Mouse (Mus musculus) MEL (cell line): ENCODE measurements around the gene Plekhm3. TPM values are rescaled to one million over a fixed set of nuclear protein-coding genes. Genes with fewer than 3 reads are reported as not detected.

ENCODE experiments used
- DNase-seq: peaks from one replicate; pipeline ENCODE4 v3.0.0; 2011; ENCODE audit warnings: low read depth, low spot score
- H3K27ac ChIP-seq: 2 replicates; pipeline ENCODE4 v1.5.1; 2012; ENCODE audit warnings: low read depth, mild to moderate bottlenecking, control low read depth, low read length, moderate library complexity; ENCODE audit not compliant: control insufficient read depth
- H3K27me3 ChIP-seq, 2 experiments: fragments of 150-350 bp in 1 of 2; sonication (generic) in 1 of 2; 2 replicates each; pipeline ENCODE4 v1.6.1; 2012; ENCODE audit warnings: low read length in 2 of 2, mild to moderate bottlenecking in 2 of 2, improper control_type of control experiment in 1 of 2, moderate library complexity in 1 of 2; ENCODE audit not compliant: insufficient read depth in 2 of 2, control insufficient read depth in 1 of 2
- H3K36me3 ChIP-seq, 2 experiments: 2 replicates each; pipeline ENCODE4 v1.6.1; 2012 to 2014; ENCODE audit warnings: low read length in 2 of 2, improper control_type of control experiment in 1 of 2, inconsistent platforms in 1 of 2, mild to moderate bottlenecking in 1 of 2; ENCODE audit not compliant: insufficient read depth in 2 of 2, control insufficient read depth in 1 of 2
- H3K4me1 ChIP-seq, 2 experiments: fragments of 150-350 bp in 1 of 2; sonication (generic) in 1 of 2; 2 replicates each; pipeline ENCODE4 v1.6.1; 2012; ENCODE audit warnings: low read length in 2 of 2, improper control_type of control experiment in 1 of 2, mild to moderate bottlenecking in 1 of 2; ENCODE audit not compliant: insufficient read depth in 2 of 2, control insufficient read depth in 1 of 2
- H3K4me3 ChIP-seq, 2 experiments: fragments of 150-350 bp in 1 of 2; sonication (generic) in 1 of 2; 2 replicates each; pipeline ENCODE4 v1.5.1; 2012; ENCODE audit warnings: low read depth in 2 of 2, low read length in 2 of 2, mild to moderate bottlenecking in 2 of 2, moderate library complexity in 2 of 2, control low read depth in 1 of 2, improper control_type of control experiment in 1 of 2; ENCODE audit not compliant: control insufficient read depth in 1 of 2, insufficient read depth in 1 of 2
- H3K79me2 ChIP-seq: 2 replicates; pipeline ENCODE4 v1.6.1; 2012; ENCODE audit warnings: mild to moderate bottlenecking, low read length, moderate library complexity; ENCODE audit not compliant: control insufficient read depth, poor library complexity, insufficient read depth
- H3K9ac ChIP-seq: 2 replicates; pipeline ENCODE4 v1.6.1; 2012; ENCODE audit warnings: low read depth, mild to moderate bottlenecking, control low read depth, low read length, moderate library complexity; ENCODE audit not compliant: control insufficient read depth, poor library complexity, severe bottlenecking
- H3K9me3 ChIP-seq: fragments of 150-350 bp; sonication (generic); replicated peaks from 2 replicates; pipeline ENCODE4 v1.6.1; 2012; ENCODE audit warnings: mild to moderate bottlenecking, low read length, improper control_type of control experiment, moderate library complexity; ENCODE audit not compliant: insufficient read depth
- CHD1 ChIP-seq: IDR thresholded peaks from 2 replicates; pipeline ENCODE4 v1.6.1; 2012; ENCODE audit warnings: low read depth, mild to moderate bottlenecking, inconsistent platforms, low read length, improper control_type of control experiment
- ELF1 ChIP-seq: IDR thresholded peaks from 2 replicates; pipeline ENCODE4 v1.6.1; 2014; ENCODE audit warnings: low read depth, mild to moderate bottlenecking, inconsistent platforms, low read length, improper control_type of control experiment, moderate library complexity
- EP300 ChIP-seq, 2 experiments: IDR thresholded peaks; 2 replicates each; pipeline ENCODE4 v1.6.1; 2011; ENCODE audit warnings: improper control_type of control experiment in 2 of 2, low read length in 2 of 2, low read depth in 1 of 2, mild to moderate bottlenecking in 1 of 2
- GATA1 ChIP-seq: IDR thresholded peaks from 2 replicates; pipeline ENCODE4 v1.6.1; 2011; ENCODE audit warnings: low read depth, low read length, improper control_type of control experiment
- MAX ChIP-seq: IDR thresholded peaks from 2 replicates; pipeline ENCODE4 v1.6.1; 2011; ENCODE audit warnings: low read length, improper control_type of control experiment
- MEF2A ChIP-seq: IDR thresholded peaks from 2 replicates; pipeline ENCODE4 v1.6.1; 2014; ENCODE audit warnings: low read depth, mild to moderate bottlenecking, inconsistent platforms, low read length, improper control_type of control experiment; ENCODE audit not compliant: poor library complexity, insufficient replicate concordance, severe bottlenecking; ENCODE audit errors: extremely low read depth
- MXI1 ChIP-seq: IDR thresholded peaks from 2 replicates; pipeline ENCODE4 v1.6.1; 2011; ENCODE audit warnings: mild to moderate bottlenecking, low read depth, low read length, improper control_type of control experiment
- MYC ChIP-seq: IDR thresholded peaks from 2 replicates; pipeline ENCODE4 v1.6.1; 2011; ENCODE audit warnings: low read depth, mild to moderate bottlenecking, low read length, improper control_type of control experiment, moderate library complexity
- NRF1 ChIP-seq: IDR thresholded peaks from 2 replicates; pipeline ENCODE4 v1.6.1; 2014; ENCODE audit warnings: low read depth, mild to moderate bottlenecking, inconsistent platforms, low read length, improper control_type of control experiment, moderate library complexity; ENCODE audit not compliant: poor library complexity, insufficient read depth, severe bottlenecking
- POLR2A ChIP-seq, 2 experiments: IDR thresholded peaks; 2 replicates each; pipeline ENCODE4 v1.6.1; 2011 to 2012; ENCODE audit warnings: low read length in 2 of 2, mild to moderate bottlenecking in 2 of 2, control low read depth in 1 of 2, improper control_type of control experiment in 1 of 2, low read depth in 1 of 2, moderate library complexity in 1 of 2; ENCODE audit not compliant: control insufficient read depth in 1 of 2, insufficient read depth in 1 of 2, poor library complexity in 1 of 2
- POLR2AphosphoS2 ChIP-seq: IDR thresholded peaks from 2 replicates; pipeline ENCODE4 v1.6.1; 2011; ENCODE audit warnings: low read length, improper control_type of control experiment
- RCOR1 ChIP-seq: IDR thresholded peaks from 2 replicates; pipeline ENCODE4 v1.6.1; 2012; ENCODE audit warnings: low read depth, mild to moderate bottlenecking, inconsistent platforms, low read length, improper control_type of control experiment
- SIN3A ChIP-seq: IDR thresholded peaks from 2 replicates; pipeline ENCODE4 v1.6.1; 2012; ENCODE audit warnings: low read length, improper control_type of control experiment, inconsistent platforms
- SMC3 ChIP-seq: IDR thresholded peaks from 2 replicates; pipeline ENCODE4 v1.6.1; 2011; ENCODE audit warnings: low read depth, low read length, improper control_type of control experiment
- TAL1 ChIP-seq: IDR thresholded peaks from 2 replicates; pipeline ENCODE4 v1.6.1; 2012; ENCODE audit warnings: mild to moderate bottlenecking, inconsistent platforms, low read length, moderate library complexity, mixed read lengths
- TCF12 ChIP-seq: IDR thresholded peaks from 2 replicates; pipeline ENCODE4 v1.6.1; 2014; ENCODE audit warnings: low read depth, mild to moderate bottlenecking, inconsistent platforms, low read length, improper control_type of control experiment, moderate library complexity
- UBTF ChIP-seq: IDR thresholded peaks from 2 replicates; pipeline ENCODE4 v1.6.1; 2012; ENCODE audit warnings: low read depth, mild to moderate bottlenecking, inconsistent platforms, low read length, improper control_type of control experiment, moderate library complexity, borderline replicate concordance; ENCODE audit not compliant: insufficient read depth
- USF1 ChIP-seq: IDR thresholded peaks from 2 replicates; pipeline ENCODE4 v1.6.1; 2014; ENCODE audit warnings: low read depth, mild to moderate bottlenecking, inconsistent platforms, low read length, improper control_type of control experiment, moderate library complexity
- USF2 ChIP-seq, 2 experiments: IDR thresholded peaks; 2 replicates each; pipeline ENCODE4 v1.6.1; 2011 to 2012; ENCODE audit warnings: improper control_type of control experiment in 2 of 2, low read length in 2 of 2, borderline replicate concordance in 1 of 2, inconsistent platforms in 1 of 2, low read depth in 1 of 2, mild to moderate bottlenecking in 1 of 2; ENCODE audit not compliant: insufficient read depth in 1 of 2
- ZC3H11A ChIP-seq: IDR thresholded peaks from 2 replicates; pipeline ENCODE4 v1.6.1; 2012; ENCODE audit warnings: low read depth, mild to moderate bottlenecking, inconsistent platforms, low read length, improper control_type of control experiment
- ZMIZ1 ChIP-seq: IDR thresholded peaks from 2 replicates; pipeline ENCODE4 v1.6.1; 2012; ENCODE audit warnings: low read depth, mild to moderate bottlenecking, inconsistent platforms, low read length, improper control_type of control experiment, moderate library complexity
- ZNF384 ChIP-seq: IDR thresholded peaks from 2 replicates; pipeline ENCODE4 v1.6.1; 2012; ENCODE audit warnings: low read depth, mild to moderate bottlenecking, inconsistent platforms, low read length, improper control_type of control experiment
- polyA plus RNA-seq, 2 experiments: library from polyadenylated mRNA; stranded (reverse) in 1 of 2; unstranded in 1 of 2; fragments of >175 nt in 1 of 2; fragments of >200 nt in 1 of 2; gene quantifications; 2 replicates each; pipeline versions ENCODE4 v1.2.1 to v1.2.4; 2012; ENCODE audit warnings: low replicate concordance in 2 of 2, low read depth in 1 of 2; ENCODE audit not compliant: insufficient read length in 2 of 2, insufficient read depth in 1 of 2, missing spikeins in 1 of 2
- total RNA-seq: library from RNA; depleted of rRNA; stranded (reverse); fragments of 300-350 nt; gene quantifications from 2 replicates; pipeline ENCODE4 v1.2.3, GENCODE M21; 2012

Gene Plekhm3
- total and polyA plus RNA-seq, 3 experiments, result 1.8 to 2.0 TPM; not detected in 1

DNA sequence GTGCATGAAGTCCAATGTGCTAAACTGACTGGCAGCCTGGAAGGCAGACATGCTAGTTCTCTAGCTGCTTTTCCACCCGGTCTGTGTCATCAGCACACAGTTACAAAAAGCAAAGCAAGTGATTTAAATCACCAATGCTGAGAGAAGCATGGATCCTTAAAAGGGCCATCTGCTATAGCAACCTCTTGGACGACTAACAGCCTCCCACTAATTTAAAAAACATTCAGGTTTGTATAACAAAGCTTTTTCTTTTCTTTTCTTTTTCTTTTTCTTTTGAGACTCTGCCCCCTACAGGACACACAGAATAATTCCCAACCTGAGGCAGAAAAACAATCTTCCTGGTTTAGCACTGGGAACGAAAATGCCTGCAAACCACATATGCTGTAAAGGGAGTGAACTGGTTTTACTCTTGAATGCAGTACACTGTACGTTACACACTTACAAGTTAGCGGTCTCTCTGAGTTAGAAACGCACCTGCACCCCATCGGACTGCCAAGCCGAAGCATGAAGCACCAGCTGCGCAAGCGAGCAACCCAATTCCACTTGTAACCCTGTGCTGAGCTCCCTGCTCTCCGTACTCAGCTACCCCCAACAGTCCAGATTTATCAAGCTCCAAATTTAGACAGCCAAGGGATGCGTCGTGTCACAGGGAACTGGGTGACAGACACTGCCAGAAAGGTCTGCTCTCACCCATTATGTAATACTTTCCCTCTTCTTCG is 37.7 kb downstream of the Plekhm3 start (continued):
- TF ChIP-seq SIN3A (no peak), ZC3H11A (peak; percentile 66), POLR2A (IDR thresholded peaks at IDR 0.05; ENCODE audit: control insufficient read depth in 1 of 2, insufficient read depth in 1 of 2, low read depth in 1 of 2, low read length in 2 of 2, poor library complexity in 1 of 2) (no peak), MAX (no peak), TCF12 (no peak), ZMIZ1 (no peak), MYC (no peak), ELF1 (no peak), UBTF (no peak), MEF2A (no peak), ZNF384 (no peak), CHD1 (no peak)

DNA sequence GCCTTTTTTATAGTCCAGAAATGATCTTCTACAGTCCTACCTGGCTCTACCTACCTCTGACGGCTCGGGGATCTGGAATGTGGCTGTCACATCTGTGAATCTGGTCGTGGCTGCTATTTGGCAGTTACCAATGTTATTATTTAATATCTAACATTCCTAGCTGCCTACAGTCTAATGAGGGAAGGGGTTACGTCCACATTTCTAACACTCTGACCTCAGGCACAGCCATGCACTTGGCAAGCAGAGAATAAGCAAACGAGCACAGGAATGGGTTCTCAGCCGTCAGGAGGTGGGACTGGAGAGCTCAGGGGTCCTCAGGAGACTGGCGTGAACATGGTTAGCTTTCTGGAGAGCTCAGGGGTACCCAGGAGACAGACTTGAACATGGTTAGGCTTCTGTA is 38.7 kb downstream of the Plekhm3 start:
- H3K4me1 ChIP-seq, result no peaks in the 10 kb centered on the region
- H3K36me3 ChIP-seq, result no peaks in the 10 kb centered on the region; a peak in 1 of 4 replicates

DNA sequence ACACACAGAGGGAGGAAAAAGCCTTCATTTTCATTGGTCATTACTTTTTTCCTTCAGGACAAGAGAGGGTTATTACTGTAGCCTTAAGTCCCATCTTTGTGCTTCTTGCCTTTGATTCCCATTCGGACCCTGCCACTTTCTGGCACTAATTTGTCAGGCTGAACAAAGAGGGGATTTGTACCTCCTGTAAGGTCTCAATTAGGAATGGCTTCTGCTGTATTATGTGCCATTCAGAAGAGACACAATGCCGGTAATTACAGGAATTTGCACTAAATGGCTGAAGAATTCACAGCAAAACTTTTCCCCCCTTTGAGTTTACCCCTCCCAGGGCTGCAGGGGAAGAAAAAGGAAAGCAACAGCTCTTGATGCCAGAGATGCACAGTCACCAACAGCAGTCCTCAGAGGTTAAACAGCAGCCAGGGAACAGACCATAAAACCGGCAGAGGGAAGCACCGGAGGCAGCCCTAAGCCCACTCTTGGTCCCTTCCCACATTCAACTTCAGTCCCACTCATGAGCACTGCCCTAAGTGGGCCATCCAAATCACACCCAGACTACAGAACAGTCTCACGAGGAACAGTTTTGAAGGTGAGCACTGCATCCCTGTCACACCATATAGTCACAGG is 39.6 kb downstream of the Plekhm3 start:
- Histone ChIP-seq H3K79me2 (no peaks in the 10 kb centered on the region), H3K9ac (no peak overlapping the region), H3K4me1 (no peaks in the 10 kb centered on the region), H3K36me3 (no peaks in the 10 kb centered on the region; a peak in 1 of 4 replicates), H3K27ac (no peak overlapping the region), H3K9me3 (no peaks in the 10 kb centered on the region), H3K4me3 (no peak overlapping the region), H3K27me3 (no peaks in the 10 kb centered on the region)
- no peak for TF ChIP-seq SMC3
- TF ChIP-seq POLR2AphosphoS2, result no peak
- no peak for TF ChIP-seq ZC3H11A
- no peak for TF ChIP-seq MXI1
- DNase-seq, result no peak

More for the DNA sequence above, 38.7 kb downstream of the Plekhm3 start:
- no peaks in the 10 kb centered on the region for H3K79me2 ChIP-seq
- TF ChIP-seq CHD1 (no peak), SMC3 (no peak), USF1 (no peak), MAX (no peak), ZC3H11A (no peak), TAL1 (no peak), RCOR1 (no peak), GATA1 (no peak), NRF1 (no peak), EP300 (IDR thresholded peaks at IDR 0.05; ENCODE audit: low read depth in 1 of 2, low read length in 2 of 2) (no peak), USF2 (IDR thresholded peaks at IDR 0.05; ENCODE audit: borderline replicate concordance in 1 of 2, insufficient read depth in 1 of 2, low read depth in 1 of 2, low read length in 2 of 2) (no peak)
- TF ChIP-seq, all 39 proteins: peak for 0
- H3K27me3 ChIP-seq, result no peaks in the 10 kb centered on the region
- no peak overlapping the region for H3K27ac ChIP-seq
- no peak overlapping the region for H3K4me3 ChIP-seq
- no peak overlapping the region for H3K9ac ChIP-seq
- DNase-seq, result no peak
- H3K9me3 ChIP-seq, result no peaks in the 10 kb centered on the region
